Mouse (Mus musculus): Measurements from ENCODE around the gene Jak3. TPM values are rescaled to one million over a fixed set of nuclear protein-coding genes. Genes with fewer than 3 reads are reported as not detected.

Jak3 gene
- polyA plus RNA-seq (2016; fragmentation: Nextera tagmentation; extraction: Ambion mirVana): 2.5 and 3.0 TPM in 2 replicates

DNA sequence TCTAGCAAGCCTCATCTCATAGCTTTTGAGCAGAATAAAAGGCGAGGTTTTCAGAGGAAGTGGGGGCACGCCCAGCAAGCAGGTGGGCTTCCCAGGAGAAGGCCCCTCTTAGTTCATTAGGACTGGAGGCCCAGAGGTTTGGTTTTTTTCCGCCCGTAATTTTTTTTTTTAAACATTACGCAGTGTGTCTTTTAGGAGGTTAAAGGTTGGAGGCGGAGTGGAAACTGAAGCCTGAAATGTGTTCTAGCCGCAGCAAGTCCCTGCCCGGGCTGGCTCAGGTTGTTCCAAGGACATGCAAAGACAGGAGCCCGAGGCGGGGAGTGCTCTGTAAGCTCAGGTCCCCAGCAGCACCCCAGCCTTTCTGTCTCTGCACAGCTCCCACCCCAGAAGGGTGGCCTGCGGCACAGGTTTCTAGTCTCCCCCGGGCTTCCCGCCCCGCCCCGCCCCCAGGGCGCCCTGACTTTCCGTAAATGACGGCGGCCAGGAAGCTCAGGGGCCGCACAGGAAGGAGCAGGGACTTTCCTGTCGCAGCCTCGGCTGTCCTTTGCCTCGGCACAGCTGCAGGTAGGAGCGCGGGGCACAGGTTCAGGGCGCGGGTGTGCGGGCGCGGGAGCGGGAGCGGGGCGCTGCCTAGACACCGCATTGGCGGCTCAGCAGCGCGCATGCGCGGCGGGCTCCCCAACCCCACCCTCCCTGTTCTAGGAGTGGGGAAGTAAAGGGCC is at the start of gene Jak3:
Gene Jak3, plus strand, starts transcription at position 277 of the 722 bp plus-strand sequence.
- Histone ChIP-seq H3K4me3 (peak within 1 kb of the TSS; percentile 70), H3K27me3 (ENCODE audit: poor library complexity, severe bottlenecking) (peaks cover 91% of the 10 kb centered on the region), H3K27ac (peak within 1 kb of the TSS; percentile 83), H3K36me3 (replicated peaks) (no peaks in the 10 kb centered on the region), H3K9me3 (peaks cover 7% of the 10 kb centered on the region; the same call in 1 of the 2 replicates), H3K4me1 (peaks cover 45% of the 10 kb centered on the region)
- WGBS: 2% methylated on average over 40 of the region's 40 CpGs
- DNase-seq (ENCODE audit: extremely low spot score, low spot score): no peak

- H3K27ac ChIP-seq: no peak overlapping the region
- peaks cover 37% of the 10 kb centered on the region for H3K27me3 ChIP-seq (ENCODE audit: poor library complexity, severe bottlenecking)
- H3K36me3 ChIP-seq (replicated peaks): peaks cover 45% of the 10 kb centered on the region
- no peak overlapping the region for H3K4me3 ChIP-seq
- peaks cover 36% of the 10 kb centered on the region for H3K4me1 ChIP-seq
- peaks cover 17% of the 10 kb centered on the region for H3K9me3 ChIP-seq
- no peak for DNase-seq (ENCODE audit: extremely low spot score, low spot score)
- 86% methylated on average over 9 of the region's 9 CpGs for WGBS
Observed at GRCm38 (mm10) chr8:71626753-71627152, 49.3 kb upstream of the Jak3 start.

GRCm38 (mm10) chr8:71627265-71628099 is 48.6 kb upstream of the Jak3 start:
- WGBS: 54% methylated on average over 9 of the region's 9 CpGs
- peaks cover 36% of the 10 kb centered on the region for H3K4me1 ChIP-seq
- peaks cover 38% of the 10 kb centered on the region for H3K36me3 ChIP-seq (replicated peaks)
- peak overlapping the region; percentile 3; the same call in 1 of the 2 replicates for H3K27ac ChIP-seq
- H3K4me3 ChIP-seq: no peak overlapping the region
- H3K9me3 ChIP-seq: peaks cover 14% of the 10 kb centered on the region
- DNase-seq (ENCODE audit: extremely low spot score, low spot score): no peak
- H3K27me3 ChIP-seq (ENCODE audit: poor library complexity, severe bottlenecking): peaks cover 44% of the 10 kb centered on the region

DNA sequence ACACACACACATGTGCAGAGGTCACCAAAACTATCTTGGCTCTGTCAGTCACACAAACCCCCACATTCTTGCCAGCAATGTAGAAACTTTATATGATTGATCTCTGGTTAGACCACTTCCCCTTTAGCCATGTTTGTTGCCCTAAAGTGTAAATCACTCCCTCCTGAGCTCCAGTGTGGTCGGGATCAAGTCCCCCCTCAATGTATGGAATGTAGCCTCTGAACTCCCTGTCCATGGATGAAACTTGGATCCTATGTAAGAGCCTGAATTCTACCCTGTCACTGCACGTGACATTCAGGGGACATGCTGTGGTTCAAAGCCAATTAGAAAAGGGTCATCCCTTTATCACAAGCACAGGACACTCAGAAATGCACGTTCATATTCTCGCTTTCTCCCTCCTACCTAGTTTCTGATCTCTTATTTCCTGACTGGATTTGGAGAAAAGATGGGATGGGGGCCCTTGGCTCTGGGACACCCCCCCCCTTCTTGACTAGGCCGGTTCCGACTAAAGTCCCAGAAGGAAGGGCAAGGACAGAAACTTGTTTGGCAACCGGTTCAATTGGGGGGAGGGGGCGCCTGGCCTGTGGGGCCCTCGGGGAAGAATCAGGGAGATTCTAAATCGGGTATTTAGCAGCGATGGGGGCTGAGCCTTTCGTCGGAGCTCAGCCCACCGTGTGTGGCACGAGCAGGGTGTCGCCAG is 47.5 kb upstream of the Jak3 start:
- H3K27me3 ChIP-seq (ENCODE audit: poor library complexity, severe bottlenecking): peaks cover 54% of the 10 kb centered on the region
- 8% methylated on average over 16 of the region's 16 CpGs for WGBS
- H3K36me3 ChIP-seq (replicated peaks): peaks cover 30% of the 10 kb centered on the region
- peak overlapping the region; percentile 65 for H3K4me3 ChIP-seq
- H3K9me3 ChIP-seq: peaks cover 15% of the 10 kb centered on the region
- peak overlapping the region; percentile 85 for H3K27ac ChIP-seq
- peaks cover 42% of the 10 kb centered on the region for H3K4me1 ChIP-seq
- DNase-seq (ENCODE audit: extremely low spot score, low spot score): no peak

DNA sequence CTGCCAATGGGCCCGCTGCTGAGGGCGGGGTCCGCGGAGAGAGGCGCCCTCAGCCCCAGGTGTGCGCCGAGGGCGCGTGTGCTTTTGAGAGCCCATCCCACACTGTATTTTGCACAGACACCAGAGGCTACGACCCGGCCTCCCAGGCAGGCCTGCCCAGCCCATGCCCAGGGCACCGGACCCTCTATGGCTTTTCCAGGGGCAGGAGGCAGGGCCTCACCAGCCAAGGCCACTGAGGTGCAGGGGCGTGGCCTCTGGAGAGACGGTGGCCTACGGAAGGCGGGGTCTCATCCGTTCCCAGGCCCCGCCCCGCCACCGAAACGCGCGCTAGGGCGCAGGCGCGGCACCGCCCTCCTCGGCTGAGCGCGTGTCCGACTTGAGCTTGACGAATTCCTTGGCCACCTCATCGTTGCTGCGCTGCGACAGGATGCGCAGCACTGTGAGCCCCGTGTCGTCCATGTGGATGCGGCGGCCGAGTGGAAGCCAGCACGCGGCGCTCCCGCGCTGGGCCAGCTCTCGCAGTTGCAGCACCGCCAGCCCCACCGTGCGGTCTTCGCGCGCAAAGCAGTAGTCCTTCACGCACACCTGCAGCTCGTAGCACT is 46.9 kb upstream of the Jak3 start:
- Histone ChIP-seq H3K4me1 (peaks cover 49% of the 10 kb centered on the region), H3K4me3 (peak overlapping the region; percentile 65), H3K36me3 (replicated peaks) (peaks cover 23% of the 10 kb centered on the region), H3K27me3 (ENCODE audit: poor library complexity, severe bottlenecking) (peaks cover 61% of the 10 kb centered on the region), H3K27ac (peak overlapping the region; percentile 85), H3K9me3 (peaks cover 18% of the 10 kb centered on the region)
- DNase-seq (ENCODE audit: extremely low spot score, low spot score): peak; percentile 93
- WGBS: under 1% methylated on average over 55 of the region's 55 CpGs

- WGBS: 2% methylated on average over 25 of the region's 25 CpGs
- Histone ChIP-seq H3K27ac (peak overlapping the region; percentile 85), H3K4me1 (peaks cover 55% of the 10 kb centered on the region), H3K27me3 (ENCODE audit: poor library complexity, severe bottlenecking) (peaks cover 67% of the 10 kb centered on the region), H3K9me3 (peaks cover 18% of the 10 kb centered on the region), H3K4me3 (peak overlapping the region; percentile 65), H3K36me3 (replicated peaks) (peaks cover 17% of the 10 kb centered on the region)
- DNase-seq (ENCODE audit: extremely low spot score, low spot score): peak; percentile 41
Observed at GRCm38 (mm10) chr8:71629781-71630212, 46.3 kb upstream of the Jak3 start.

- 90% methylated on average over 6 of the region's 6 CpGs for WGBS
- H3K4me1 ChIP-seq: peaks cover 55% of the 10 kb centered on the region
- peaks cover 77% of the 10 kb centered on the region for H3K27me3 ChIP-seq (ENCODE audit: poor library complexity, severe bottlenecking)
- DNase-seq (ENCODE audit: extremely low spot score, low spot score): no peak
- peaks cover 18% of the 10 kb centered on the region for H3K9me3 ChIP-seq
- no peak overlapping the region for H3K4me3 ChIP-seq
- H3K27ac ChIP-seq: no peak overlapping the region
- peaks cover 8% of the 10 kb centered on the region for H3K36me3 ChIP-seq (replicated peaks)
Observed at GRCm38 (mm10) chr8:71630761-71631160, 45.3 kb upstream of the Jak3 start.

- Histone ChIP-seq H3K9me3 (peaks cover 18% of the 10 kb centered on the region), H3K4me1 (peaks cover 55% of the 10 kb centered on the region), H3K4me3 (no peak overlapping the region), H3K36me3 (replicated peaks) (peaks cover 3% of the 10 kb centered on the region; the same call in 1 of the 2 replicates), H3K27ac (no peak overlapping the region), H3K27me3 (ENCODE audit: poor library complexity, severe bottlenecking) (peaks cover 87% of the 10 kb centered on the region)
- DNase-seq (ENCODE audit: extremely low spot score, low spot score): no peak
- 60% methylated on average over 2 of the region's 2 CpGs for WGBS
Observed at GRCm38 (mm10) chr8:71631897-71632296, 44.2 kb upstream of the Jak3 start.

- Histone ChIP-seq H3K27me3 (ENCODE audit: poor library complexity, severe bottlenecking) (peaks cover 87% of the 10 kb centered on the region), H3K9me3 (peaks cover 18% of the 10 kb centered on the region), H3K27ac (no peak overlapping the region), H3K4me3 (peak overlapping the region; percentile 34), H3K36me3 (replicated peaks) (peaks cover 3% of the 10 kb centered on the region; the same call in 1 of the 2 replicates), H3K4me1 (peaks cover 43% of the 10 kb centered on the region)
- WGBS: 5% methylated on average over 19 of the region's 22 CpGs
- DNase-seq (ENCODE audit: extremely low spot score, low spot score): no peak
Observed at GRCm38 (mm10) chr8:71633164-71633563, 42.9 kb upstream of the Jak3 start.

DNA sequence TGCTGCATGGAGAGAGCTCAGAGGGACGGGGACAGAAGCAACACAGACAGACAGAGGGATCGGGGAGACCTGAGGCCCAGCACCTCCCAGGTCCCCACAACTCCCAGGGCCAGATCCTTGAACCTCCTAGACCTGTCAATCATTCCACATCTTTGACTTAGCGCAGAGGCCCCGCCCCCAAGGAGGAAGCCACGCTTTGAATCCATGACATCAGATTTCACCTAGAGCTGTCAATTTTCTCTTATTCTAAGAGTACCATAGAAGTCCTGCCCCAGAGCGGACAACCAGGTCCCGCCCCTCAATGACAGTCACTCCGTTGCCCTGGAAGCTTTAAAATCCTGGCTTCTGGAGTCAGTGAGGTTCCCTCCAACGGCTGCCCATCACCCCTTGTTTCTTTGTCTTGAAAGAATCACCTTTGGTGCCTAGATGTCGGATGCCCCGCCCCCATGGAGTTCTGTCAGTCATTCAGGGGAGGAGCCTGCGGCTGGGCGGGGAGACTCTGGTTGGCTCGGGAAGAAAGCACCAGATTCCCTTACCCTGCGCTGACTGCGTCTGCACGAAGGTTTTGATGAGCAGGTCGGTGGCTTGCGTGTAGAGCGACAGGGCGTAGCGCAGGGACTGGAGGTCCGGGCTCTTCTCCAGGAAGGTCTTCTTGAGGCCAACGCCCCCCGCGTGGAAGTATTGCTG is 42.0 kb upstream of the Jak3 start:
- Histone ChIP-seq H3K36me3 (replicated peaks) (peaks cover 3% of the 10 kb centered on the region; the same call in 1 of the 2 replicates), H3K27me3 (ENCODE audit: poor library complexity, severe bottlenecking) (peaks cover 87% of the 10 kb centered on the region), H3K4me1 (peaks cover 33% of the 10 kb centered on the region), H3K4me3 (peak overlapping the region; percentile 34), H3K27ac (peak overlapping the region; percentile 51; the same call in 1 of the 2 replicates), H3K9me3 (peaks cover 18% of the 10 kb centered on the region)
- WGBS: 2% methylated on average over 26 of the region's 26 CpGs
- DNase-seq (ENCODE audit: extremely low spot score, low spot score): peak; percentile 78

DNA sequence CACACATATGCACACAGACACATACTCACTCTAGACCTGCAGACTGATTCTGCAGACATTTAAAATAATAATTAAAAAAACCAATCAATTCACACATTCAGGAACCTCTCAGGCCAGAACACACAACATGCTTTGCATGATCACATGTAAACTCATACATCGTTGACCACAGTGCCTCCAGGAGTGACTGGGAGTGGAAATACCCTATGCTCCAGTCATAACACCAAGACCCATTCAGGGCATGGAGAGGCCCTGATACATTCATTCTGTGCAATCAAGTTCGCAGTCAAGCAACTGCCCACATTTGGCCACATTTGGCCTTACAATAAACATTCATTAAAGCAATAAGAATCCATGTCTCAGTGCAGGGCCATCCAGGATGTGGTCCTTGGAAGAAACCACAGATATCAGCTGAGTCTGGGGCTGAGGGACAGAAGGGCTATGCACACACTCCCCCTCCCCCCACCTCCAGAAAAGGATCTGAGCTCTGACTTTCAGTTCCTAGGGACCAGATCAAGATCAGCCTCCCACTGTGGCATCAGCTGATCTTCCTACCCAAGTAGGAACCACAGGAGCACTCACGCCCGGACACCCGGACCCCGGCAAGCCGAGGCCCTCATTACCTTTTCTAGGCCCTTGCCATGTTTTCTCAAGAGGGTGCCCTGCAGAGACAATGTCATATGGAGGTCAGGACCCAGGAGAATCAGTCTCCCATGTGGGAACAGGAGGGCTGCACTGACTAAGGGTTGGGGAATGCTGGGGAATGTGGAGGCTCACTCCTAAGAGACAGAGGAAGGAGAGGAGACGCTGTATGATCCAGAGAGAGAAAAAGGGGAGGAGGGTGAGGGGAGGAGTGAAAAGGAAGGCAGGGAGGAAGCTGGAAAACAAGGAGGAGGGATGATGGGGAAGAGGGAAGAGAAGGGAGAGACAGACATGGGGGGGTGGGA is 38.7 kb upstream of the Jak3 start:
- 69% methylated on average over 8 of the region's 8 CpGs for WGBS
- DNase-seq (ENCODE audit: extremely low spot score, low spot score): no peak
- H3K36me3 ChIP-seq (replicated peaks): peaks cover 3% of the 10 kb centered on the region; the same call in 1 of the 2 replicates
- H3K27ac ChIP-seq: no peak overlapping the region
- H3K4me3 ChIP-seq: no peak overlapping the region
- H3K9me3 ChIP-seq: peaks cover 14% of the 10 kb centered on the region
- H3K4me1 ChIP-seq: peaks cover 18% of the 10 kb centered on the region
- H3K27me3 ChIP-seq (ENCODE audit: poor library complexity, severe bottlenecking): peaks cover 56% of the 10 kb centered on the region
